ENCODE assay signal across 15 mouse cellular contexts in genomic region chr1:33763826-33764225, GRCm38 (mm10).
"Had no signal": no experiment of that assay in that cellular context is flagged by ENCODE, and none has a peak within 500 bp of the region (broad histone marks: within the 10 kb centered on the region; RNA-seq: fewer than 3 reads in every experiment).

No protein-coding gene starts in this region.

- H3K4me1 ChIP-seq: limb, embryonic 13.5 days; neural tube, embryonic 15.5 days had no signal

- H3K4me2 ChIP-seq: limb, embryonic 13.5 days; neural tube, embryonic 15.5 days had no signal

- DNase-seq: kidney, postnatal 4 days; left cerebral cortex, postnatal 4 days; lung, adult 18-20 months; lung, postnatal 10 days; lung, postnatal 4 days; midbrain, embryonic 14.5 days; right cerebral cortex, postnatal 4 days; spleen, adult 18-20 months; thymus, adult 18-20 months; thymus, postnatal 14 days had no signal

- H3K4me3 ChIP-seq: limb, embryonic 13.5 days; midbrain, embryonic 10.5 days; myocyte; neural tube, embryonic 15.5 days had no signal

- H3K27me3 ChIP-seq: limb, embryonic 13.5 days; neural tube, embryonic 15.5 days had no signal

- H3K9ac ChIP-seq: limb, embryonic 13.5 days; liver, embryonic 14.5 days; neural tube, embryonic 15.5 days had no signal

- H3K27ac ChIP-seq: limb, embryonic 13.5 days; liver, embryonic 14.5 days; midbrain, embryonic 10.5 days; neural tube, embryonic 15.5 days had no signal

- H3K9me3 ChIP-seq: limb, embryonic 13.5 days; midbrain, embryonic 10.5 days; neural tube, embryonic 15.5 days had no signal
